Mouse (Mus musculus): ENCODE measurements around the gene Enox1.

Enox1 gene

GRCm38 (mm10) chr14:77196246-77196645, 39.7 kb downstream of the Enox1 start:
- no peak for DNase-seq

DNA sequence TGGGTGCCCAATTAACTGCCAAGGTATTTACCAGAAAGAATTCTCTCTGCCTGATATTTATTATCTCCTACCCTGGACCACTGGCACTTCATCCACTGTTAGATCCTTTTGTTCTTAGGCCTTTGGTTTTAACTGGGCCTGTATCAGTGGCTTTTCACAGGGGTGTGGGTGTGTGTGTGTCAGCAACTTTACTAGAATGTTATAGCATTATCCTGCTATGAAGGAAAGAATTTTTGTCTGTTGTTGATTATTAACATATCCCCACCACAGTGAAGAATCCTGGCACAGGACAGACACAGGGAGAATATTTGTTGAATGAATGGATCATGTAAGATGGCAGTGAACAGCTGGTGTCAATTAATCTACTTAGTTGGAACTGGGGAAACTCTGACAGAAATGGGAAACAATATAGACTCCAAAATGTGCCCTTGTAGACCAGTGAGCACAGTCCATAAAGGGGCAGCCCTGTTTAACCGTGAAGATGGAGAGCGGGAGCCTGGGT, 40.9 kb downstream of the Enox1 start:
- no peak for DNase-seq

DNA sequence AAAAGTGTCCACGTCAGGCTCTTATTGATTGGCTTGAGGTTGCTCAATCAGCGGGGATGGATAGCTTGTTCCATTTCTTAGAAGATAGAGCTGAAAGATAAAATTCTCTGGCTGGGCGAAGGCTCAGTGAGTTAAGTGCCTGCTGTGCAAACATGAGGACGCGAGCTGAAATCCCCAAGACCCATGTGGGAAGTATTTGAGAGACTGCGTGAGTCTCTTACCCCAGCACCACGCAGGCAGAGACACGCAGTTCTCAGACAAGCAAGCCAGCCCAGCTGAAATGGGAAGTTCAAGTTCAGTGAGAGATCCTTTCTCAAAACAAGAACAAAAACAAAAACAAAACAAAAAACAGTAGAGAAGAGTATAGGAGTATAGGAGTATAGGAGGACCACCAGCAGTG, 54.3 kb downstream of the Enox1 start:
- no peak for DNase-seq

DNA sequence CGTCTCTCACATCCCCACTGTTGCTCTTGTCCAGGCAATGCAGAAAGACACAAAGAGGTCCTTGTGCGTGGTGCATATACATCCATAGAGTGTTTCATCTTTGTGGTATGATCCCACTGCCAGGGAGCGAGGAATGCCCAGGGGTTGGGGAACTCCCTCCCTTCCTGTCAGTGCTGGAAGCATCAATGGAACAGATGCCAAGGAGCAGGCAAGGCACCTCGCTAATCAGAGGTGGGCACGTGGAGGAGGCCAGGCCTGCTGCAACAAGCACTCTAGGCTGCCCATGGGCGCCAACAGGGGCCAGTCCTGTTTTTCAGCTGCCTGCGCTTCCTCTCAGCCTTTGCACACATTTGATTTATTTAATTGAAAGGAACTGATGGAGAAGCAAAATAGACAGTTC, 56.6 kb downstream of the Enox1 start:
- no peak for DNase-seq

GRCm38 (mm10) chr14:77214848-77215247, 58.3 kb downstream of the Enox1 start:
- DNase-seq, result no peak

GRCm38 (mm10) chr14:77225346-77225745, 68.8 kb downstream of the Enox1 start:
- DNase-seq, result no peak

DNA sequence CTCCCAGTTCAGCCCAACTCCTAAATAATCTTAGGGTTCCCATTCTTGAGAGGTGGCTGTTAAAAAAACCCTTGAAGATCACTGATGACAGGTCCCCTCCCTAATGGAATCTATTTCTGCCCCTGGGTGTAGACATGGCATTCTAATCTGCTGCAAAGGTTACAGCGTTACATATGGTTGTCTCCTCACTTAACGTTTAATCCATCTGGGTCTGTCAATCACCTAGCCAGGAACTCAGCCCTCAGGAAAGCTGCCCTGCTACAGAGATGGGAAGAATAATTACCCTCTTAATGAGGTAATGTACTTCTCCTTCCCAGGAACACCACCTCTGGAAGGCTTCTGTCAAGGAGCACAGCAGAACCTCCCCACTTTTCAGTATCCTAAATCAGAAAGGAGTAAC, 82.2 kb downstream of the Enox1 start:
- no peak for DNase-seq

DNA sequence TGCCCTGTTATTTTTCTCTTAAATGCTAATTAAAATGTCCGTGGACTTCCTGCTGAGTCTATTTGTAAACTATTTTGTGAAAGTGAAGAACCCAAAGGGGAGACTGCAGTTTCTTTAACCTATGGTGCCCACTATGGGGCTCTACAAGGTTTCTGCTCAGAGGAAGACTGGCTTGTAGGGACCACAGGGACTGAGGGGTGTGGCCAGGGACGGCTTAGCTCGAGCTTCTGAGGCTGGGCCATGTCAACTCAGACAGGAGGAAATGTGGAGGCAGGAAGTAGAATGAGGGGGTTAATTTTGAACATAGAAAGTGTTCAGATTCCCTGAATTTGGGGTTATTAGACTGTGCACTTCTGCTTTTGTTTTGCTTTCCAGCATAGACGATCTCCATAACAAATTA, 82.8 kb downstream of the Enox1 start:
- DNase-seq, result no peak

DNA sequence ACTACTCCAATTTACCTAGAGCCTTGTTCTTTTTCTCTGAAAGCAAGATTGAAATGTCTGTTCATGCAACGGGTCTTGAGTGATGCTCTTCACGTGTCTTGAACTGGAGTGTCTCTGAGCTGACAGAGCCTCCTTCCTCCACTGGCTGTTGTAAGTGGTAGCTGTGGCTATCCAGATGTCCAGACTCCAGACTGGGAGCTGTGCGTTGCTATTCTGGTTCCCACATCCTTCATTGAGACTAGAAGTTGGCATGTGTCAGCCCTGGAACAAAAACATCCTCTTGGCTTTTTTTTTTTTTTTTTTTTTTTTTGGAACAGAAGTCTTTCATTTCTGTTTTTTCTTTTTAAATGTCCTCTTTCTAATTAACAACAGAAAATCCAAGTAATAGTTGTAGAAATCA, 90.4 kb downstream of the Enox1 start:
- no peak for DNase-seq

- DNase-seq, result no peak
These were observed 91.9 kb downstream of the Enox1 start for GRCm38 (mm10) chr14:77248426-77248825.

- no peak for DNase-seq
These were observed 92.4 kb downstream of the Enox1 start for GRCm38 (mm10) chr14:77248946-77249345.

- DNase-seq, result no peak
These were observed 94.2 kb downstream of the Enox1 start for GRCm38 (mm10) chr14:77250652-77251238.

DNA sequence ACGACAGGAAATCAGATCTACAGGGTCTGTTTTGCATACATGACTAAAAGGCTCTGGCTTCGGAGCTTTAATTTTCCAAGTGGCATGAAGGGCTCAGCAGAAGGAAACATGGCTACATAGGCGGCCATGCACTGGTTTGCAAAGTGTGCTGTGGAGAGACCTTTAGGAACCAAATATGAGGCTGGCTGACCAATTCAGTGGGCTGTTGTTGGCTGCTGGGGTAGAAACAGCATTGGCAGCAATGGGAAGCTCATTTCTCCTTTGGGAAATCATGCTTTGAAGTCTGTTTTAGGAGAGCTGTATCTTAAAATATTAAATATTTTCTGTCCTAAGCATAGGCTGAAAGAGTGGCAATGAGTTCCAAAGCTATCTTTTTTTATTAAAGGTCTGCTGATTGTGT, 98.6 kb downstream of the Enox1 start:
- DNase-seq, result no peak

DNA sequence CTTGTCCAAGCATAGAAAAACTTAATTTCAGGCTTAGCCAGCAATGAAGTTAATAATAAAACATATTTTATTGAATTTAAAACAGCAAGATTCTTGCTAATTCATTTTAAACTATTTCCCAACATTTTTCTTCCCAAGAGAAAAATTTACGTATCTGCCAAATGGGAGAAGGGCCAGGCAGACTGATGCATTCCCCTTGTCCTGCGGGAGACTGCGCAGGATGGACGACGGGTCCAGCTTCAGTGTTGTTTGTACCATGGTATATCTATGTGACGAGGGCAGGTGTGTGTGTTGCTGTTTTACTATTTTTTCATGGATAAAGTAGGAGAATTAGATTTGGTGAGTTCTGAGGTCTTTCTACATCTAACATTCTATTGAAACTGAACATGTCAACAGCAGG, 99.1 kb downstream of the Enox1 start:
- no peak for DNase-seq

GRCm38 (mm10) chr14:77256943-77257342, 100.4 kb downstream of the Enox1 start:
- no peak for DNase-seq

- no peak for DNase-seq
These were observed 100.9 kb downstream of the Enox1 start for GRCm38 (mm10) chr14:77257461-77257860.

GRCm38 (mm10) chr14:77258186-77258585, 101.6 kb downstream of the Enox1 start:
- DNase-seq, result no peak

- no peak for DNase-seq
These were observed 103.1 kb downstream of the Enox1 start for GRCm38 (mm10) chr14:77259686-77260085.

DNA sequence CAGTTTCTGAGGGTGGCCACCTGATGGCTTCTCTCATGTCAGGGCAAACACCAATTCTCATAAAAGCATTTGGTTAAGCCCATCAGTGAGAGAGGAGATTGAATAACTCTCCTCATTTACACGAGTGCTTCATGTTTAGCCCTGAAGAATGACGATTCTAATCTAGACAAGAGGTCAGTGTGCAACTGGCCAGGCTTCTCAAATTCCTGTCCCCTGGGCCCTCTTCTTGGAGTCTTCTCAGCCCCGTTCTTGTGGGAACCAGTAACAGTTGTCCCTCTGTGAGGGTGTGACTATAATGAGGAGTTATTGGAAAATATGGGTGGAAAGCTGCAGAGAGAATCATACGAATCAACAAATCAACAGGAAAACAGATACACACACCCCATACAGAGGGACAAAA, 103.5 kb downstream of the Enox1 start:
- no peak for DNase-seq

- DNase-seq, result no peak
These were observed 110.5 kb downstream of the Enox1 start for GRCm38 (mm10) chr14:77266805-77267771.

DNA sequence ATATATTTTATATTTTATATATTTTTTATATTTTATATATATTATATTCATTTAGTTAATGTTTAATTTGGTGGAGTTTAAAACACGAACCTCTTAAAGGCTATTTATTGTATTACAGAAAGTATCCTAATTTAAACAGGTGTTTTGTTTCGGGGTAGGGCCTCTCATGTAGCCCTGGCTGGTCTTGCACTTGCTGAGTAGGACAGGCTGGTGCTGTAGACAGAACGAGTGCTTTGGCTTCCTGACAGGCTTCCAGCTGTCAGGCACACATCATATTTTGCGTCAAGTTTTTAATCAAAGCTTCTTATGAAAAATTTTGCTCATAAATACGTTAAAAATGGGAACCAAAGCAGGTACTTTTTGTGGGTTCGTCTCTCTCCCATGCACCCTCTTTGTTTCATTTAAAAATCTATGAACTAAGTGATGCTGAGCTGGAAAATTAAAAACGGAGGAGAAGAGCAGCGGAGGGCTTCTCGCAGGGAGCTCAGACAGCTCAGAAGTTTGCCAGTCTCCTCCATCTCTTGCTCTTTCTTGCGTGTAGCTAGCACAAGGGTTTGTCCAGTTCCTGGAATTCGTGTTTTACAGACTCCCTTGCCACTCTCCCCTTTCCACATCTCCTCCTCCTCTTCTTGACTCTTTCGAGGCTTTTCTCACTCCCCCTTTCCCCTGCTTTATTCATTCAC, 115.8 kb downstream of the Enox1 start:
- DNase-seq, result no peak

DNA sequence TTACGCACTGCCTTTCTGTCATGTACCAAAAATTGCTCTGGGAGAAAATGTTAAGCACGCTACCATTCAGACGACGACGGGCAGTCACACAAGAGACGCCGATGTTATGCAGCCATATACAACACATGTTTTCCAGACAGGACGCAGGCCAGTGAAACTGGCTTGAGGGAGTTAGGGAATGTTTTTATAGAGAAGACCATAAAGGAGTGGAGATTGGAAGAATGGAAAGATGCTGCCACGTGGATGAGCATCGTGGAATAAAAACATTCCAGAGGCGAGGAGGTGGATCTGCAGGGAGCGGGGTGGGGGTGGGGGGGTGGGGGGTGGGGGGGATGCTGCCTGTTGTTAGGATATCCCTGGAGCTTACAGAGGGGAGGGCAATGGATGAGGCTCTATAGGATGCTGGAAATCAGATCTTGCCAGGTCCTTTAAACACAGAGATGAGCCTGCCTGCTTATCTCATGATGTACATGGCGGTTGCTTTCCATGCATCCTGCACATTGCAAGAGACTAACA, 116.4 kb downstream of the Enox1 start:
- DNase-seq, result no peak

DNA sequence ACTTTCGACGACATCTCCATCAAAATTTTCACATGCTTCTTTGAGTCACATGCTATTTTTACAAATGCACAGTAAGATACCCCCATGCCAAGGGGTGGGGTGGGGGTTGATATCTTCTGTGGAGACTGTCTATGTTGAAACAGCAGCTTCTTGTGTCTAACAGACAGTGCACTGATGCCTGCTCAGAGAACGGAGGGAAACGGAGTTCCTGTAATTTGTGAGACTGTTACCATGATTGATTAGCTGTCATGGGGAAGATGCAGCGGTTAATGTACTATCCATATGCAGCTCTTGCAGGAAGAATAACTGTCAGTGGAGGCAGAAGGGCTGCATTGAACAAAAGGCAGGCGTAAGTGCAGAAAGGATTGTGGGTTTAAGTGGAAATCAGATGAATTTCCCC, 117.2 kb downstream of the Enox1 start:
- no peak for DNase-seq
